Mouse (Mus musculus) forebrain, embryonic 16.5 days (tissue): Measurements from ENCODE around the gene Tsks. TPM values are rescaled to one million over a fixed set of nuclear protein-coding genes. Genes with fewer than 3 reads are reported as not detected.
A peak's percentile ranks its signal among the peaks of the same experiment; 100 is the strongest.

Experiments used
- ATAC-seq: fragments of 200-750 bp; cut with Nextera tagmentation; 2 replicates; pipeline ENCODE4 v1.8.0; 2017; ENCODE audit warnings: mild to moderate bottlenecking, moderate library complexity
- H3K27ac ChIP-seq: fragments of 300-500 bp; sonication (generic); 2 replicates; pipeline ENCODE4 v1.5.1; 2014; ENCODE audit warnings: low read length, control low read depth
- H3K27me3 ChIP-seq: fragments of 300-500 bp; sonication (generic); replicated peaks from 2 replicates; pipeline ENCODE4 v1.6.1; 2014; ENCODE audit warnings: low read length; ENCODE audit not compliant: control insufficient read depth, insufficient read depth
- H3K36me3 ChIP-seq: fragments of 300-500 bp; sonication (generic); 2 replicates; pipeline ENCODE4 v1.6.1; 2014; ENCODE audit not compliant: control insufficient read depth, insufficient read depth
- H3K4me1 ChIP-seq: fragments of 300-500 bp; sonication (generic); replicated peaks from 2 replicates; pipeline ENCODE4 v1.6.1; 2014; ENCODE audit warnings: low read length; ENCODE audit not compliant: control insufficient read depth, insufficient read depth
- H3K4me2 ChIP-seq: fragments of 300-500 bp; sonication (generic); 2 replicates; pipeline ENCODE4 v1.6.1; 2014; ENCODE audit warnings: mild to moderate bottlenecking, low read length, control low read depth
- H3K4me3 ChIP-seq: fragments of 300-500 bp; sonication (generic); replicated peaks from 2 replicates; pipeline ENCODE4 v1.5.1; 2014; ENCODE audit warnings: mild to moderate bottlenecking, low read length, control low read depth
- H3K9ac ChIP-seq: fragments of 300-500 bp; sonication (generic); replicated peaks from 2 replicates; pipeline ENCODE4 v1.6.1; 2014; ENCODE audit warnings: low read depth, low read length, control low read depth
- H3K9me3 ChIP-seq: fragments of 300-500 bp; sonication (generic); 2 replicates; pipeline ENCODE4 v1.6.1; 2016; ENCODE audit warnings: low read length; ENCODE audit not compliant: control insufficient read depth
- WGBS: fragments of 180-500 bp; shearing (Covaris S2); extraction: QIAGEN DNeasy Blood & Tissue Kit; methylation state at CpG from one replicate; pipeline ENCODE4 v1.1.7; 2014; 5-methylcytosine and 5-hydroxymethylcytosine counted together
- polyA plus RNA-seq: library from polyadenylated mRNA; unstranded; fragments of >200 nt; fragmentation: Nextera tagmentation; extraction: Ambion mirVana; gene quantifications from 2 replicates; pipeline ENCODE4 v1.2.1, GENCODE M21; 2015

Tsks gene
- polyA plus RNA-seq, result 0.15 TPM in 1 of 2 replicates, not detected in the other

- WGBS, result 78% methylated on average over 7 of the region's 7 CpGs
- H3K4me1 ChIP-seq, result no peaks in the 10 kb centered on the region
- H3K4me2 ChIP-seq, result no peak within 1 kb of the TSS
- no peaks in the 10 kb centered on the region for H3K36me3 ChIP-seq
- no peak for ATAC-seq
- no peak within 1 kb of the TSS for H3K27ac ChIP-seq
- no peaks in the 10 kb centered on the region for H3K27me3 ChIP-seq
- H3K9me3 ChIP-seq, result no peaks in the 10 kb centered on the region
- H3K9ac ChIP-seq, result no peak within 1 kb of the TSS
- no peak within 1 kb of the TSS for H3K4me3 ChIP-seq
These were observed at the start of gene Tsks for GRCm38 (mm10) chr7:44942904-44943303. TSS of gene Tsks (plus strand) at chr7:44943204.

- 86% methylated on average over 3 of the region's 3 CpGs for WGBS
- no peak overlapping the region for H3K4me2 ChIP-seq
- no peak overlapping the region for H3K4me3 ChIP-seq
- ATAC-seq, result no peak
- H3K4me1 ChIP-seq, result peaks cover 58% of the 10 kb centered on the region
- H3K27me3 ChIP-seq, result no peaks in the 10 kb centered on the region
- peak overlapping the region; percentile 93 for H3K27ac ChIP-seq
- no peaks in the 10 kb centered on the region for H3K9me3 ChIP-seq
- no peak overlapping the region for H3K9ac ChIP-seq
- no peaks in the 10 kb centered on the region for H3K36me3 ChIP-seq
These were observed 48.8 kb upstream of the Tsks start for GRCm38 (mm10) chr7:44894175-44894574.

GRCm38 (mm10) chr7:44895206-44895592 lies 47.8 kb upstream of the Tsks start:
- no peaks in the 10 kb centered on the region for H3K27me3 ChIP-seq
- ATAC-seq, result no peak
- 15% methylated on average over 7 of the region's 7 CpGs for WGBS
- peaks cover 4% of the 10 kb centered on the region; the same call in 1 of the 2 replicates for H3K36me3 ChIP-seq
- no peaks in the 10 kb centered on the region for H3K9me3 ChIP-seq
- H3K4me2 ChIP-seq, result peak overlapping the region; percentile 57
- H3K9ac ChIP-seq, result peak overlapping the region; percentile 42
- peaks cover 57% of the 10 kb centered on the region for H3K4me1 ChIP-seq
- H3K4me3 ChIP-seq, result peak overlapping the region; percentile 67
- peak overlapping the region; percentile 93 for H3K27ac ChIP-seq

- WGBS, result under 1% methylated on average over 34 of the region's 34 CpGs
- no peaks in the 10 kb centered on the region for H3K27me3 ChIP-seq
- H3K9ac ChIP-seq, result peak within 1 kb of the TSS; percentile 68
- peaks cover 51% of the 10 kb centered on the region for H3K4me1 ChIP-seq
- peak within 1 kb of the TSS; percentile 67 for H3K4me3 ChIP-seq
- H3K4me2 ChIP-seq, result peak within 1 kb of the TSS; percentile 57
- peaks cover 4% of the 10 kb centered on the region; the same call in 1 of the 2 replicates for H3K36me3 ChIP-seq
- peak; percentile 83 for ATAC-seq
- H3K27ac ChIP-seq, result peak within 1 kb of the TSS; percentile 93
- no peaks in the 10 kb centered on the region for H3K9me3 ChIP-seq
These were observed 47.2 kb upstream of the Tsks start, which contains the start of gene Fuz for GRCm38 (mm10) chr7:44895593-44896434. TSS of gene Fuz (plus strand) at chr7:44896079.

- peak overlapping the region; percentile 67 for H3K4me3 ChIP-seq
- H3K4me1 ChIP-seq, result peaks cover 50% of the 10 kb centered on the region
- 26% methylated on average over 10 of the region's 10 CpGs for WGBS
- H3K4me2 ChIP-seq, result peak overlapping the region; percentile 57
- H3K9ac ChIP-seq, result peak overlapping the region; percentile 68
- no peaks in the 10 kb centered on the region for H3K9me3 ChIP-seq
- peaks cover 4% of the 10 kb centered on the region; the same call in 1 of the 2 replicates for H3K36me3 ChIP-seq
- no peaks in the 10 kb centered on the region for H3K27me3 ChIP-seq
- no peak for ATAC-seq
- peak overlapping the region; percentile 93 for H3K27ac ChIP-seq
These were observed 46.5 kb upstream of the Tsks start for GRCm38 (mm10) chr7:44896499-44896898.

- Histone ChIP-seq H3K36me3 (peaks cover 5% of the 10 kb centered on the region; the same call in 1 of the 2 replicates), H3K9ac (no peak overlapping the region; the same call in 1 of the 2 replicates), H3K27ac (no peak overlapping the region), H3K4me1 (peaks cover 43% of the 10 kb centered on the region), H3K4me2 (no peak overlapping the region), H3K4me3 (no peak overlapping the region), H3K9me3 (no peaks in the 10 kb centered on the region), H3K27me3 (no peaks in the 10 kb centered on the region)
- WGBS, result 26% methylated on average over 19 of the region's 19 CpGs
- no peak for ATAC-seq
These were observed 44.4 kb upstream of the Tsks start for GRCm38 (mm10) chr7:44898607-44899006.

GRCm38 (mm10) chr7:44900632-44901031 lies 42.4 kb upstream of the Tsks start:
- 85% methylated on average over 11 of the region's 11 CpGs for WGBS
- no peak overlapping the region for H3K27ac ChIP-seq

GRCm38 (mm10) chr7:44901230-44901722 lies 41.7 kb upstream of the Tsks start:
- H3K27me3 ChIP-seq, result no peaks in the 10 kb centered on the region
- 13% methylated on average over 21 of the region's 21 CpGs for WGBS
- peaks cover 23% of the 10 kb centered on the region for H3K36me3 ChIP-seq
- peak overlapping the region; percentile 17; the same call in 1 of the 2 replicates for H3K4me3 ChIP-seq
- H3K27ac ChIP-seq, result no peak overlapping the region
- H3K4me2 ChIP-seq, result peak overlapping the region; percentile 38
- ATAC-seq, result peak; percentile 18
- no peak overlapping the region; the same call in 1 of the 2 replicates for H3K9ac ChIP-seq
- H3K4me1 ChIP-seq, result peaks cover 26% of the 10 kb centered on the region
- no peaks in the 10 kb centered on the region for H3K9me3 ChIP-seq

More at GRCm38 (mm10) chr7:44900632-44901031, 42.4 kb upstream of the Tsks start:
- Histone ChIP-seq H3K4me2 (no peak overlapping the region), H3K27me3 (no peaks in the 10 kb centered on the region), H3K4me3 (no peak overlapping the region), H3K9ac (no peak overlapping the region), H3K4me1 (peaks cover 26% of the 10 kb centered on the region), H3K36me3 (peaks cover 17% of the 10 kb centered on the region), H3K9me3 (no peaks in the 10 kb centered on the region)
- no peak for ATAC-seq

GRCm38 (mm10) chr7:44905430-44905829 lies 37.6 kb upstream of the Tsks start:
- WGBS, result 92% methylated on average over 20 of the region's 20 CpGs
- Histone ChIP-seq H3K27me3 (no peaks in the 10 kb centered on the region), H3K36me3 (peaks cover 37% of the 10 kb centered on the region), H3K9ac (no peak overlapping the region), H3K4me2 (no peak overlapping the region), H3K4me1 (peaks cover 7% of the 10 kb centered on the region), H3K9me3 (no peaks in the 10 kb centered on the region), H3K27ac (no peak overlapping the region), H3K4me3 (no peak overlapping the region)
- ATAC-seq, result no peak
